Mouse (Mus musculus) C2C12 (cell line): ENCODE measurements around the gene Chrna5.

Experiments
- CTCF ChIP-seq: IDR thresholded peaks from one replicate; pipeline ENCODE4 v1.5.1; 2011; ENCODE audit not compliant: control insufficient read depth, insufficient read depth, insufficient read length
- FOSL1 ChIP-seq: IDR thresholded peaks from one replicate; pipeline ENCODE4 v1.8.0; 2011; ENCODE audit warnings: mild to moderate bottlenecking, low read length; ENCODE audit not compliant: poor library complexity, insufficient read depth, severe bottlenecking
- MAX ChIP-seq: IDR thresholded peaks from one replicate; pipeline ENCODE4 v1.6.1; 2011; ENCODE audit warnings: mild to moderate bottlenecking, control low read depth

- peak; percentile 68 for TF ChIP-seq CTCF
- no peak for TF ChIP-seq FOSL1
- TF ChIP-seq MAX: no peak
Measured at GRCm38 (mm10) chr9:55023902-55024583, 43.4 kb downstream of the Chrna5 start.
